Mouse (Mus musculus) liver, adult 2 months (tissue): ENCODE results near the gene Slc16a12. TPM values are rescaled to one million over a fixed set of nuclear protein-coding genes. Genes with fewer than 3 reads are reported as not detected.
A peak's percentile ranks its signal among the peaks of the same experiment; 100 is the strongest.

Experiments
- DNase-seq: peaks from one replicate; pipeline ENCODE4 v3.0.0-alpha.2; 2011; ENCODE audit warnings: low read depth, low spot score; ENCODE audit errors: extremely low read depth
- H3K27ac ChIP-seq: fragments of 200-500 bp; replicated peaks from 2 replicates; pipeline ENCODE4 v1.5.1; 2012; ENCODE audit warnings: low read depth, mild to moderate bottlenecking, control low read depth, inconsistent platforms, low read length; ENCODE audit not compliant: insufficient read depth
- H3K27me3 ChIP-seq: fragments of 200-500 bp; 2 replicates; pipeline ENCODE4 v1.6.1; 2012; ENCODE audit warnings: mild to moderate bottlenecking, moderate library complexity, low read length, inconsistent platforms; ENCODE audit not compliant: control insufficient read depth, insufficient read depth
- H3K36me3 ChIP-seq: fragments of 200-500 bp; 2 replicates; pipeline ENCODE4 v1.6.1; 2012; ENCODE audit warnings: low read length, inconsistent platforms; ENCODE audit not compliant: control insufficient read depth, insufficient read depth
- H3K4me1 ChIP-seq: fragments of 200-500 bp; 2 replicates; pipeline ENCODE4 v1.6.1; 2011; ENCODE audit warnings: low read length; ENCODE audit not compliant: control insufficient read depth, insufficient read depth
- H3K4me3 ChIP-seq: fragments of 200-500 bp; 2 replicates; pipeline ENCODE4 v1.5.1; 2011; ENCODE audit warnings: low read depth, mild to moderate bottlenecking, control low read depth, low read length, moderate library complexity; ENCODE audit not compliant: insufficient read depth
- H3K79me2 ChIP-seq: fragments of 200-500 bp; 2 replicates; pipeline ENCODE4 v1.6.1; 2012; ENCODE audit warnings: inconsistent platforms, mild to moderate bottlenecking, low read length, moderate library complexity; ENCODE audit not compliant: control insufficient read depth, insufficient read depth
- H3K9ac ChIP-seq: fragments of 200-500 bp; 2 replicates; pipeline ENCODE4 v1.6.1; 2012; ENCODE audit warnings: low read depth, mild to moderate bottlenecking, control low read depth, inconsistent platforms, low read length
- CTCF ChIP-seq: fragments of 200-500 bp; IDR thresholded peaks from 2 replicates; pipeline ENCODE4 v1.5.1; 2011; ENCODE audit warnings: low read depth, low read length, control low read depth
- POLR2A ChIP-seq: fragments of 200-500 bp; IDR thresholded peaks from 2 replicates; pipeline ENCODE4 v1.6.1; 2011; ENCODE audit warnings: low read length, control low read depth; ENCODE audit not compliant: insufficient read depth; ENCODE audit errors: extremely low read depth
- WGBS: fragments of 180-500 bp; shearing (Covaris S2); methylation state at CpG from one replicate; pipeline ENCODE4 v1.1.7; 2018; 5-methylcytosine and 5-hydroxymethylcytosine counted together
- polyA plus RNA-seq: library from polyadenylated mRNA; depleted of rRNA; stranded (reverse); fragments of >200 nt; gene quantifications from 2 replicates; pipeline ENCODE4 v1.2.3, GENCODE M21; 2012; rRNA removed
- total RNA-seq: library from RNA; depleted of rRNA; stranded (reverse); fragments of >200 nt; gene quantifications from 2 replicates; pipeline ENCODE4 v1.2.3, GENCODE M21; 2014; rRNA removed

The Slc16a12 gene
- total RNA-seq (65.6 and 85.9 TPM in 2 replicates), polyA plus RNA-seq (18.6 and 23.1 TPM in 2 replicates)

DNA sequence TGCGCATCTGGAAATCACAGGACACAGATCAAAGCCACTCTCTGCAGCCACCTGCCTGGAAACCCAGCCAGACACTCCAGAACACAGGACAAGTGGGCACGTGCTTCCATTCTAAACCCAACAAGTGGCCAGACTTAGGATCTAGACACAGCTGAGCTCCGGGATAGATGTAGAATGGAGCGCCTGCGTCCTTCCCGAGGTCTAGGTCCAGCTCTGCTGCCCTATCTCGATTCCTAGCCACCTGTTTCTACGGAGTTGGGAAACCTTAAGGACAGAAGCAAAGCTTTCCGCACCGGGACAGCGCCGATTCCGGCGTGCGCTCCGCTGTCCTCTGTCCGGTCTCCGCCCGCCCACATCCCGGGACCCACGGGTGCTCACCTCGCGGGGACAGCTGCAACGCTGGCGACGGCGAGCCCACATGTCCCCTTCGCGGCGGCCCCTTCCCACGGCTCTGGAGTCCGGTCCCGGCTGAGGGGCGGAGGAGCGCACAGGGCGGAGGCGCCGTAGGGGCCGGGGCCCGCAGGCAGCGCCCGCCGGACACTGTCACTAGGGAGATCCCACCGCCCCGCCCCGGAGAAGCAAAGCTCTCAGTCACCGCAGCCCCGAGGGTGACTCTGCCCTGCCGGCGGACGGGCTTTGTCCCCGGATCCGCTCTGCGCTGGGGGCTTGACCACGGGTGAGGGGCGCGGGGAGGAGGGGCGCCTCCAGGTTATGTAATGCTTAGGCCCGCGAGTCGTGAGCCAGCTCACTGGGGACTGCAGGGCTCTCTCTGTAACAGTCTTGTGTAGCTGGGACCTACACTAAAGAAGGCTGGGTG, at the start of gene Slc16a12:
Gene Slc16a12 (minus strand): TSS at position 602 of the 817 bp plus-strand sequence.
- Histone ChIP-seq H3K27me3 (no peaks in the 10 kb centered on the region), H3K79me2 (peaks cover 8% of the 10 kb centered on the region; the same call in 1 of the 2 replicates), H3K9ac (peak within 1 kb of the TSS; percentile 98), H3K36me3 (no peaks in the 10 kb centered on the region), H3K27ac (peak within 1 kb of the TSS; percentile 88), H3K4me3 (peak within 1 kb of the TSS; percentile 76), H3K4me1 (peaks cover 9% of the 10 kb centered on the region; the same call in 1 of the 2 replicates)
- peak; percentile 92 for DNase-seq
- peak; percentile 46; the same call in 1 of the 2 replicates for TF ChIP-seq POLR2A
- no peak for TF ChIP-seq CTCF
- WGBS: under 1% methylated on average over 61 of the region's 61 CpGs

DNA sequence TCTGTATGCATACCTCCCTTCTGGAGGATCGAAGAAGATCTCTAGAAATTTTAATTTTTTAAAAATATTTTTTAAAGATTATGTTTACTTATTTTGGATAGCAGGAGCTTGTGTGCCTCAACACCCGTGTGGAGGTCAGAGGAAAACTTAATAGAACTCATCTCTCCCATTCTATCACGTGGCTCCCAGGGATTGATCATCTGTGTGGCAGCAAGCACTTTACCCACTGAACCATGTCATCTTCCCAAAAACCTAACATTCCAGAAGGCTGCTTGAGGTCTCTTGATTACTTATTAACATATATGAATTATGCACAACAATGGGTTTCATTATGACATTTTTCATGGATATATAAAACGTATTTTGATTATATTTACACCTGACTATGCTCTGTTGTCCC, 49.3 kb upstream of the Slc16a12 start:
- 89% methylated on average over 4 of the region's 4 CpGs for WGBS
- H3K79me2 ChIP-seq: no peaks in the 10 kb centered on the region
- no peak overlapping the region for H3K4me3 ChIP-seq
- no peaks in the 10 kb centered on the region for H3K36me3 ChIP-seq
- no peak overlapping the region for H3K9ac ChIP-seq
- H3K27ac ChIP-seq: no peak overlapping the region
- DNase-seq: no peak
- no peaks in the 10 kb centered on the region for H3K27me3 ChIP-seq
- H3K4me1 ChIP-seq: no peaks in the 10 kb centered on the region; the same call in 1 of the 2 replicates
- no peak for TF ChIP-seq POLR2A
- TF ChIP-seq CTCF: no peak

DNA sequence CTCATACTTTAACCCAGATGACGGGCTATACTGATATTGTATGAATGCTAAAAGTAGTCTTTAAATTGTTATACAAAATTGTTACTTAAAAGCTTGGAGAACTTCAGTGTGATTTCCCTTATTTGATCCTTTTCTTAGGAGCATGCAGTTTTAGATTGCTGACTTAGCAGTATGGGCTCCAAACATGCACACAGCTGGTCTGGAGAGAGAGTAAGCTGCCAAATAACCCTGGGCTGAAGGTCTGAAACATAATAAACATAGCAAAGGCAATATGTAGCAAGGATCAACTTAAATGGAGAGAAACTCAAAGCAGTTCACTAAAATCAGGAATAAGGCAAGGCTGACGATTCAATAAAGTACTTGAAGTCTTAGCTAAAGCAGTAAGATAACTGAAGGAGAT, 35.4 kb upstream of the Slc16a12 start:
- DNase-seq: no peak
- Histone ChIP-seq H3K27me3 (no peaks in the 10 kb centered on the region), H3K4me1 (peaks cover 1% of the 10 kb centered on the region; the same call in 1 of the 2 replicates), H3K27ac (no peak overlapping the region), H3K36me3 (no peaks in the 10 kb centered on the region), H3K79me2 (no peaks in the 10 kb centered on the region), H3K4me3 (no peak overlapping the region), H3K9ac (no peak overlapping the region)
- no peak for TF ChIP-seq POLR2A
- TF ChIP-seq CTCF: no peak
- WGBS: 94% methylated on average over 2 of the region's 2 CpGs

DNA sequence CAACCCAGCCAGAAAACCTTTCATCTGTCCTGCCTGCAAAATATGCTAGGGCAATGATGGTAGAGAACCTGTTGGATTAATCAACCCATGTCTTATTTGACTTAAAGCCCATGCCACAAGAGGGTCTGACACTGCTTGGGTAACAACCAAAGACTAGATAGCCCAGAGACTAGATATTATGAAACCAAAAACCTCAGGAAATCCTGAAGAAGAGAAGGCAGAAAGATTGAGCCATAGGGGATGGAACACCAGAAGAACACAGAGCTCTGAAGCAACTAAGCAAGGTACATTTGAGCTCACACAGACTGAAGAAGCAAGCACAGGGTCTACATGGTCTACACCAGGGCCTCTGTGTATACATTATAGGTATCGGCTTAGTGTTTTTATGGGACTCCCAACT, 31.9 kb upstream of the Slc16a12 start:
- no peak for TF ChIP-seq CTCF
- TF ChIP-seq POLR2A: no peak
- WGBS: 100% methylated on average over 1 of the region's 1 CpGs
- no peak overlapping the region for H3K27ac ChIP-seq

DNA sequence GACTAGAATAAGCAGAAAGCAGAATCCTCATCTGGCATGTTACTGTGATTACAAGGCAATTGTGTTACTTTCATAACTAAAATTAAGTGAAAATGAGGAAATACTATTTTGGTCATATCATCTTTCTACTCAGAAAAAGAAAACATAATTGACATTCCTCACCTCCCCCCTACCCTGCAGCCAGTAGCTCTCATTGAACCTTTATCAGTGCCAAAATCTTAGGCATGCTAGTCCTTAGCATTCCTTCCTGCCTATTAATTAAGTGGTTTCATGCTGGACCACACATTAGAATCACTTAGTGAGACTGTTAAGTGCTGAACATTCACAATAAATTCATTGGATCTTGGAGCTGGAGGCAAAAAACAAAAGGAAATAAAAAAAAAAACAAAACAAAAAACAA, 31.0 kb upstream of the Slc16a12 start:
- Histone ChIP-seq H3K4me1 (peaks cover 5% of the 10 kb centered on the region; the same call in 1 of the 2 replicates), H3K36me3 (no peaks in the 10 kb centered on the region), H3K79me2 (no peaks in the 10 kb centered on the region), H3K4me3 (no peak overlapping the region), H3K27ac (no peak overlapping the region), H3K27me3 (no peaks in the 10 kb centered on the region), H3K9ac (no peak overlapping the region)
- no peak for TF ChIP-seq POLR2A
- TF ChIP-seq CTCF: no peak
- no peak for DNase-seq

More for the DNA sequence above, 31.9 kb upstream of the Slc16a12 start:
- Histone ChIP-seq H3K4me3 (no peak overlapping the region), H3K4me1 (peaks cover 5% of the 10 kb centered on the region; the same call in 1 of the 2 replicates), H3K36me3 (no peaks in the 10 kb centered on the region), H3K9ac (no peak overlapping the region), H3K79me2 (no peaks in the 10 kb centered on the region), H3K27me3 (no peaks in the 10 kb centered on the region)
- DNase-seq: no peak

DNA sequence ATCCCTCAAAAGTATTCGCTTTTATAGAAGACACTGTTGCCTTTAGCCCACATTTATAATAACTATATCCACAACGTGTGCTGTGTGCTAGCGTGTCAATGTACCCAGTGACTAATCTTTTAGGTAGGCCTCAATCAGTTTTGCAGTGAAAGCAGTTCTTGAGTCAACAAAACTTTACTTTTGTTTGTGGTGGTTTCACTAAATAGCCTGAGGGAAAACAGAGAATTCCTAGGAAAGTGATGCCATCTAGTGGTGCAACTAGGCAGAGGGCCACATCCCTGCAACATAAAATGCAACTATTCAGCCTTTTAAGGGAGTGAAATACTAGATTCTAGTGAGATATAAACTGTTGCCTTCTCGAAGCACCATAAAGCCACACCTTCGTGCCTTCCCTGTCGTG, 25.7 kb upstream of the Slc16a12 start:
- Histone ChIP-seq H3K79me2 (no peaks in the 10 kb centered on the region), H3K4me1 (peaks cover 8% of the 10 kb centered on the region; the same call in 1 of the 2 replicates), H3K4me3 (no peak overlapping the region), H3K9ac (no peak overlapping the region), H3K36me3 (no peaks in the 10 kb centered on the region), H3K27me3 (no peaks in the 10 kb centered on the region), H3K27ac (no peak overlapping the region)
- TF ChIP-seq POLR2A (no peak), CTCF (peak; percentile 43; the same call in 1 of the 2 replicates)
- DNase-seq: peak; percentile 87
- WGBS: 10% methylated on average over 6 of the region's 6 CpGs
